Mouse (Mus musculus) stomach, postnatal 0 days (tissue): Measurements from ENCODE around the gene Klk1b8.

ENCODE experiments used
- CTCF ChIP-seq: IDR thresholded peaks from 2 replicates; pipeline ENCODE4 v1.5.1; 2016; ENCODE audit warnings: antibody characterized with exemption, low read depth, mild to moderate bottlenecking, moderate library complexity
- EP300 ChIP-seq: optimal IDR thresholded peaks from 2 replicates; pipeline ENCODE3; 2016; ENCODE audit warnings: antibody characterized with exemption

DNA sequence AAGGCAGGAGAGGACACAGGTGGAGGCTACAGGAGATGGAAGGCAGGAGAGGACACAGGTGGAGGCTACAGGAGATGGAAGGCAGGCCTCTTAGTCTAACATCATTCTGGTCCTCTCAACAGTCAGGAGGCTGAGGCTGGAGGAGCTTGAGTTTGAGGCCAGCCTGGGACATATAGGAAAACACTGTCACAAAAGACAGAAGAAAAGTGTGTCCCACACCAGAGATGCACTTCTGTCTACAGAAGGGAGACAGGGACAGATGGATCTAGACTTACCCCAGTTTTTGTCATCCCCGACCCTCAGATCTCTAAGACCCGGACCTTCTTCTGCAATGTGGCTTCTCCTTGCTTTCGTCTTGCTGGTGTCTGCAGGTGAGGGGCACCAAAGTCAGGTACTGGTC lies 17.0 kb upstream of the Klk1b8 start, which contains the start of gene Klk15:
- no peak for TF ChIP-seq CTCF
- TF ChIP-seq EP300: no peak
